Mouse (Mus musculus): ENCODE measurements around the gene Glra1. TPM values are rescaled to one million over a fixed set of nuclear protein-coding genes. Genes with fewer than 3 reads are reported as not detected.
"Not testable (repeated sequence)": the region's sequence is repeated elsewhere in the genome, so short reads cannot be mapped to it uniquely, and the experiment has no call there.

The Glra1 gene
- total RNA-seq (2021): under 1 TPM in 1 of 2 experiments, not detected in 1; 0.29 TPM
- long read RNA-seq, experiment 1: 0 reads
- long read RNA-seq, experiment 2: 0 reads

DNA sequence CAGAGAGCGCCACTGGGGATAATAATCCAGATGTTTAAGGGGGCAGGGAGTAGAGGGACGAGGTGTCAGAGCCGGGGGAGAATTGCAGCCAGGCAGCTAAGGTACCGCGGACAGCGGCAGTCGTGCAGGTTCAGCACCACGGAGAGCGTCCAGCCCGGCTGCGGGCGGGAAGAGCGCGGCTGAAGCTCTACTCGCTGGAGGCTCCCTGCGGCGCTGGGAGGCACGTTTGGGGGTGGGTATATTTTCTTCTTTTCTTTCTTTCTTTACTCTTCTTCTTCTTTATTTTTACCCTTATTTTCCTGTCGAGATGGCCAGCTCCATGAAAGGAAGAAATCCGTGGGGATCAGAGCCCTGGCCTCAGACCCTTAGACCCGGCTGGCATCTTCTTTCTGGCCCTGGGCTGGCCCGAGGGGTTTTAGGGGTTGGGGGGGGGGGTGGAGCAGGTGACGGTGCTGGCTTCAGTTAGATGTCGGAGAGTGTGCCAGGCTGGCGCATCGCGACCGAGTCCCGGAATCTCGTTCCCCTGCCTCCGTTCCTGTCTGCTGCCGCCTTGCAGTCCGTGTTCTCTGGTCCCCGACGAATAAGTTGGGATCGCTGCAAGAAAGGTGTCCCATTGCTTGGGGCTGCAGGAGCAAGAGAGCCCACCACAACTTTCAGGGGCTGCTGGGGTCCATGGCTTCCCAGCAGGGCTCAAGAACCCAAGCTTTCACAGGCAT is at the start of gene Glra1:
Gene Glra1, minus strand, starts transcription at position 391 of the 716 bp plus-strand sequence.
- DNase-seq (ENCODE audit: low spot score in 2 of 2): peak; percentile 6 to 37
- no peak for TF ChIP-seq CTCF (conservative IDR thresholded peaks at IDR 0.05)
- H3K27ac ChIP-seq: no peak within 1 kb of the TSS
- peak within 1 kb of the TSS; percentile 41 for H3K4me3 ChIP-seq

DNA sequence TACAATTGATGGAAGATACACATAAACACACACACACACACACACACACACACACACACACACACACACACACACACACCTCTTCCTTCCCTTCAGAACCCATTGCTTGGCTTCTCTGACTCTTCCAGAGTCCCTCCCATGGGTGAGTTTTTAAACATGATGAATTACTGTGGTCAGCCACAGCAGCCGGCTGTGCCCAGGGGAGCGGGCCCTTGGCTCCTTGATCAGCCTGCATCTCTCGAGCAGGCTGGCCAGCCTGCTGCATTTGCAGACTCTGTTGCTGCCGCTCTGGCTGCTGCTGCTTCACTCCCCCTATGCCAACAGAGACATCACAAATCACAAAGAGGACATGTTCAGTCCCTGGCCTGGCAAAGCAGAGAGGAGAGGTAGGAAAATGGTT is 29.0 kb upstream of the Glra1 start:
- no peak overlapping the region for H3K27ac ChIP-seq
- DNase-seq (ENCODE audit: low spot score in 2 of 2): no peak
- no peak overlapping the region for H3K4me3 ChIP-seq
- TF ChIP-seq CTCF (conservative IDR thresholded peaks at IDR 0.05): no peak

DNA sequence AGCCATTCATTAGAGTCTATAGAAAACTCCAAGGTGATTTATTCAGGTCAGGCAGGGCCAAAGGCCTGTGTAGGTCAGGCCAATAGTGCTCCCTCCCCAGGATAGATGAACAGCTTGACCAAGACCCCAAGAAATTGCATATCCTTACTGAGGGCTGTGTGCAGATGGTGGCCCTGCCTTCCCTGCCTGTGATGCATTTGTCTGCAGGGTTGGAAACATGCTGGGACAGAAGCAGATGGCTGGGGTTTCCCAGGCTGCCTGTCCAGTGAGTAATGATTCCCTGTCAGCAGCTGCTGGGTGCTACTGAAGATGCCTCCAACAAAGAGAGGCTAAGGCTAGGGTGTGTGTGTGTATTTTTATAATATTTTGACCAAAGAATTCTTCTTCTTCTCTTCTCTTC is 25.9 kb upstream of the Glra1 start:
- Histone ChIP-seq H3K4me3 (no peak overlapping the region), H3K27ac (no peak overlapping the region)
- TF ChIP-seq CTCF (conservative IDR thresholded peaks at IDR 0.05): no peak
- peak; percentile 39 for DNase-seq (ENCODE audit: low spot score in 2 of 2)

DNA sequence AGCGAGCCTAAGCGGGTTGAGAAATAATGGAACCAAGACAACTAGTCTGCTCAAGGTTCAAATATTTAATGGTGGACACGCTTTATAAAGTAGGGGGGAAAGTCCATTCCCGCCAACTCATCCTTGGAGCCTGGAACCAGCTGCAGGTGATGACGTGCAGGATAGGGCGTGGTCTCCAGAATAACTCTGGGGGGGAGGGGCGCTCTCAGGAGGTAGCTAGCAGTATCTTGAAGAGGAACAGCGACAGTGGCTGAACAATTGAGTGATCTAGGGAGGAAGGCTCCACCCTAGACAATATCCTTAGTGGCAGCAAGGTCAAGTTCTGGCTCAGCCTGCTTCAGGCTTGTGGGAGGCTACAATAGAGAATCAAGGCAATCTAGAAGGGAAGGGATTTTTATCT is 6.6 kb upstream of the Glra1 start:
- H3K27ac ChIP-seq; H3K4me3 ChIP-seq; DNase-seq (ENCODE audit: low spot score in 2 of 2): not testable (repeated sequence)

DNA sequence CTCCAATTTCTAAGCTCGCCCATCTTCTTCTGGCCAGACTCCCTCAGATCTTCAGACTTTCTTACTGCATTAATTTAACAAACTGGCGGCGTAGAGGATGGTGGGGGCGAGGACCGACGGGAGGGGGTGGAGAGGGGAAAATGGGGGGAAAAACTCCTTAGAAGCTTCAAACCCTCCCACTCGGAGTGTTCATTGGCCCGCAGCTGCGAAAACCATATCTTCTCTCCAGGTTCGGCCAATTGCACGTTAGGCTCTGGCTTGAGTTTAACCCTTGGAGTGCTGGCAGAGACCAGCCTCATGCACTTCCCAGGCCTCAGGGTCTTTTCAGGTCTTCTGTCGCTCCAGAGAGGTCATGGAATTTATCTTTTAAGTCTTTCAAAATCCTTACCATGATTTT is 524 bp upstream of the Glra1 start:
- TF ChIP-seq CTCF (conservative IDR thresholded peaks at IDR 0.05): no peak
- DNase-seq (ENCODE audit: low spot score in 2 of 2): no peak

DNA sequence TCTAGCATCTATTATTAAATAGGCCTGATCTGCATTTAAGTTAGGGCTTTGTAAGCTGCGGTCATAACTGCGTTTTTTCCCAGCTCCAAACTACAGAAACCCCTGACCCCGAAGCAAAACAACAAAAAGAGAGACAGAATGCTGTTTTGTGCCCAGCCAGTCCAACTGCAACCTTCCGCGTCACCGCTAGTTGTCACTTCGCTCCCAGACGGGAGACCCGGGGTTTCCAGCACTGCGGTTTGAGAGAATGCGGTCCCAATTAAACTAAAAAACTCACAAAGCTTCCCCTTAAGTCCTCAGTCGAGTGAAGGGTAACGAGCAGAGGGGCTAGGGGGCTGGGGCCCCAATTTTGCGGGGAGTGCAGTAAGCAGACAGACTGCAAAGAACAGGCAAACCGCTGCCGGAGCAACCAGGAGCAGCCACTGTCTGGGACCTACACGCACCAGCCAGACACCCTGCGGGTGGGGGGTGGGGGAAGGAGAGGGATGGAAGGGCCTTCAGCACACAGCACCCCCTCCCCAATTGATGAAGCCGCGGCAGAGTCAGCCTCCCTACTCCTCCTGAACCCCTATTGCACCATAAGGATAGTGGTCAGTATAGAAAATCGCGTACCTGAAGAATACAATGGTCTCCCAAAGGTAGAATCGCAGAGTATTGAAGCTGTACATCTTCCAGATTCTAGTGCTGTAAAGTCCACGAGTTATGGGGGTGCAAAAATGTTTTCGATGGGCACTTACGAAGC is 761 bp downstream of the Glra1 start:
- peak; percentile 81 for TF ChIP-seq CTCF (conservative IDR thresholded peaks at IDR 0.05)
- H3K4me3 ChIP-seq: peak overlapping the region; percentile 41
- no peak overlapping the region for H3K27ac ChIP-seq
- peak; percentile 21 to 39 for DNase-seq (ENCODE audit: low spot score in 2 of 2)

More for the DNA sequence above, 524 bp upstream of the Glra1 start:
- Histone ChIP-seq H3K27ac (no peak overlapping the region), H3K4me3 (peak overlapping the region; percentile 41; the same call in 1 of the 2 replicates)

DNA sequence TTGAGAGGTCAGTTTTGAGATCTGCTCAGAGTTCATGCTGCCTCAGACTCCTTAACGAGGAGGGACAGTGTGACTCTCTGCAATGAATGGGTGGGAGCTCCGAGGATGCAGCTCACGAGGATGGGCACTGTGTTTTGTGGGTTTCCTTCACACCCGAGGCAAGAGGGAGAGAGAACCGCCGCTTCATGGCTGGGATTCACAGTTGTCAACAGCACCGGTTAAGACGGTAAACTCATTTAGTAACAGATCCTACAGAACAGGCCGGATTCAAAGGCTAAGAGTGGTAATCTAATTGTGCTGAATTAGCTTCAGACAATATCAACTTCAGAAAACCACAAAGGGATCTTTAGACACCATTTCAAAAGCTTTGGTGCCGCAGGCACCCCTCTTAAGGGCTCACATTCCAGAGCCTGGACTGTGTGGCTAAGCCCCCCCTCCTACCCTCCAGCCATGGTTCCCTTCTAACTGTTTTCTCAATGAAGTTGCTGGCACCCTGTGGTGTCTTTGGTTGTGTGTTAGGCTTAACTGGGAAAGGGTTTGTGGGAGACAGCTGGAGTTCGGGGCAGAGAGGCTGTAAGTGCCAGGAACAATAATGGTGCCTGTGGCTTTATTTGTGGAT is 6.4 kb downstream of the Glra1 start:
- TF ChIP-seq CTCF (conservative IDR thresholded peaks at IDR 0.05): no peak
- Histone ChIP-seq H3K4me3 (no peak overlapping the region), H3K27ac (no peak overlapping the region)
- DNase-seq (ENCODE audit: low spot score in 2 of 2): no peak

DNA sequence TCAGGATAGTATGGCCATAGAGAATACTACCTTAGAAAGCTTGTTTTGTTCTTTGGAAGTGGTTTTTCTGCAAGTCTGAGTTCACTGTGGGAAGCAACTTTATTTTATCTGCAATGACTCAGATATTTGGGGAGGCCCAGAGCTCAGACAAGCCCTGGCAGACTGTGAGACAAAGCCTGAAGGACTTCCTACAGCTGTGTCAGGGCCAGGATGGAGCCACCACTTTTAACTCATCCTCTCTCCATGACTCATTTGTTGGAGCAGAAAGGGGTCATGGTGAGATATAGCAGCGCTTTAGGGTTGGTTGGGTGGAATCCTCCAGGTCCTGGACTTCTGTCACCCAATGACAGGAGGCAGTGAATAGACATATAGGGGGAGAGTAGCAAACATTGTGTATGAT is 12.3 kb downstream of the Glra1 start:
- H3K27ac ChIP-seq: no peak overlapping the region
- no peak for TF ChIP-seq CTCF (conservative IDR thresholded peaks at IDR 0.05)
- H3K4me3 ChIP-seq: no peak overlapping the region
- no peak for DNase-seq (ENCODE audit: low spot score in 2 of 2)

DNA sequence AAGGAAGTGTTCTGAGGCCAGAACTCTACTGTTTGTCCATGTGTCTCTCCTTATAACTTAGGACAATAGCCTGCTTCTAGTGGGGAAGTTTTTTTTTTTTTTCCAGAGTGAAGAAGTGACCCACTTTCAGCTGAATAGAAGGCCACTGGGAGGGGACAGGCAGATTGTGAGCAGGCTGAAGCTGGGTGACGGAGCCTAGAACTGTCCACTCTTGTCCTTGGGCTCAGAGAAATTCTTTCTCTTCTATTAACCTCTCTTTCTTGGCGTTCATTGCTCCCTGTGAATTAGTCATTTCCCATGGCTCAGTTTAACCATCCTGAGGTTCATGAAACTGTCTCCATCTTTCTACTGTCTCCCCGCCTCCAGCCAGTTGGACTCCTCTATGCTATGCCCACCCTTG is 13.6 kb downstream of the Glra1 start:
- H3K27ac ChIP-seq: no peak overlapping the region
- no peak for DNase-seq (ENCODE audit: low spot score in 2 of 2)
- H3K4me3 ChIP-seq: no peak overlapping the region
- TF ChIP-seq CTCF (conservative IDR thresholded peaks at IDR 0.05): no peak

DNA sequence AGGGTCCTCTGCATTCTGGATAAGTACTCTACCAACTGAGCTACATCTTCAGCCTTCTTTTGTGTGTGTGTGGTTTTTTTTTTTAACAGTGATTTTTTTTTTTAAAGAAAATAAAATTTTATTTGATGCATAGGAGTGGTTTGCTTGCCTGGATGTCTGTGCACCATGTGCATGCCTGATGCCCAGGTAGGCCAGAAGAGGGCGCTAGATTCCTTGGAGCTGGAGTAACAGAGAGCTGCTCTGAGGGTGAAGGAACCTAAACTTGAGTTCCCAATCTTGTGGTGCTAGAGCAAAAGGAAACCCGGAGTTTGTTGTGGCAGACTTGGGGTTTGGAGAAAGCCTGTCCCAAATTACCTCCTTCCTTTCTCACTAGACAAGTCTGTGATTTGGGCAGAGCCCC is 16.8 kb downstream of the Glra1 start:
- DNase-seq (ENCODE audit: low spot score in 2 of 2): no peak
- H3K4me3 ChIP-seq: no peak overlapping the region
- H3K27ac ChIP-seq: no peak overlapping the region
- TF ChIP-seq CTCF (conservative IDR thresholded peaks at IDR 0.05): peak; percentile 26; the same call in 1 of the 2 replicates

DNA sequence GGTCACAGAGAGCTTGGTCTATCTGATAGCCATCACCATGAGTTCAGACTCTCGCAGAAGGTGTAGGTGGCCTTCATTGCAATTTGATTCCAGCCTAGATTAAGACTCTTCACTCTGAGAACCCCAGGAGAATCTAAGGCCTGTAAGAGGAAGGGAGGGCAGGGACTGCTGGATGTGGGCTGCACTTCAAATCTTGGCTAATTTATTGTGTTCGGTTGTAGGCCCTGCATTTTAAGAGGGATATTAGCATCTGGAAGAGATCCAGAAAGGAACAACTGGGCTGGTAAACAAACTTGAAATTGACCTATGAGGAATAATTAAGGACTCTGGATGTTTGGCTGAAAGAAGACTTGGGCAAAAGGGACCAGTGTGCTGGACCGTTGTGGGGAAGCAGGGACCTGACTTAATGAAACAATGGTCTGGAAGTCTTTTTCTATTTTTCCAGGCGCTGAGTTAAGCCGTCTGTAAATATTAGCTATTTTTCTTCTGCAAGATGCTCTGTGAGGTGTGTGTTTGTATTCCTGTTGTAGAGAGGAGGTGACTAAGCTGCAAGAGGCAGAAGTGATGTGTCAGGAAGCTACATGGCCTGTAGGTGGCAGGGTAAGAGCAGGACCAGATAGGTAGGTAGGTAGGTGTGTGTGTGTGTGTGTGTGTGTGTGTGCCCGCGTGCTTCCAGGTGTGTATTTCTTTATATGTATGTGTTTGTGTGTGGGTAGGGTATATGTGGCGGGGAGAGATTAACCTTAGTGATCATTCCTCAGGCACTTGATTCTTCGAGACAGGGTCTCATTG is 18.4 kb downstream of the Glra1 start:
- Histone ChIP-seq H3K27ac (no peak overlapping the region), H3K4me3 (no peak overlapping the region)
- peak; percentile 50 for TF ChIP-seq CTCF (conservative IDR thresholded peaks at IDR 0.05)
- DNase-seq (ENCODE audit: low spot score in 2 of 2): peak in 1 of 2 experiments; percentile 23

DNA sequence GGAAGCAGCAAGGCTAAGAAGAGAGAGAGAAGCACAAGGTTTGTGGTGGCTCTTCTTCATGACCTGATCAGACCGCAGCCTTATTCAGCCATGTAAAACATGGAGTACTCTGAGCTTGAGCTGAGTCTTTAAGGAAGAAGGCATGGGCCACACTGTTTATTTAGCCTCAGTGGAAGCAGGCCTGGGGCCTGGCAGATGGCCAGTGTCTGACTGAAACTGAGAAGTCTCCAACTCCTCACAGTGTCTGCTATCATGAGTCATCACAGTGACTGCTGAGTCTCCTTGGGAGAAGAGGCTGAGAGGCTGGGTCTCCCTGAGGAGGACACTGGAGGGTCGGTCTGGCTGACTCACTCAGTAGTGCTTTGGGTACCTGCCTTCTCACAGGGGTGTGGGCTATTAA is 33.6 kb downstream of the Glra1 start:
- Histone ChIP-seq H3K4me3 (no peak overlapping the region), H3K27ac (no peak overlapping the region)
- DNase-seq (ENCODE audit: low spot score in 2 of 2): no peak
- TF ChIP-seq CTCF (conservative IDR thresholded peaks at IDR 0.05): no peak
